Mouse (Mus musculus): Measurements from ENCODE around the gene Tmem200b. TPM values are rescaled to one million over a fixed set of nuclear protein-coding genes. Genes with fewer than 3 reads are reported as not detected.

Tmem200b gene
- total and polyA plus RNA-seq, 2 experiments from 2014 or later: 0.33 to 2.5 TPM

GRCm38 (mm10) chr4:131949903-131950302 is 28.3 kb downstream of the Tmem200b start:
- no peak for TF ChIP-seq CTCF (IDR thresholded peaks at IDR 0.05; ENCODE audit: low read depth)
- DNase-seq (no peak), ATAC-seq (no peak)
- Histone ChIP-seq H3K9me3 (ENCODE audit: low read length) (no peaks in the 10 kb centered on the region), H3K4me2 (ENCODE audit: low read depth) (no peak overlapping the region), H3K4me3 (ENCODE audit: low read depth, low read length) (no peak overlapping the region), H3K4me1 (ENCODE audit: insufficient read depth) (no peaks in the 10 kb centered on the region), H3K9ac (no peak overlapping the region), H3K27ac (ENCODE audit: low read depth, low read length) (no peak overlapping the region), H3K27me3 (ENCODE audit: insufficient read depth, low read length) (no peaks in the 10 kb centered on the region), H3K36me3 (ENCODE audit: insufficient read depth) (peaks cover 3% of the 10 kb centered on the region)
- whole genome bisulfite sequencing: 21% methylated on average over 5 of the region's 5 CpGs

- Histone ChIP-seq H3K36me3 (ENCODE audit: insufficient read depth) (peaks cover 6% of the 10 kb centered on the region), H3K4me3 (ENCODE audit: low read depth, low read length) (no peak overlapping the region), H3K27ac (ENCODE audit: low read depth, low read length) (no peak overlapping the region), H3K4me1 (ENCODE audit: insufficient read depth) (no peaks in the 10 kb centered on the region), H3K27me3 (ENCODE audit: insufficient read depth, low read length) (no peaks in the 10 kb centered on the region), H3K4me2 (ENCODE audit: low read depth) (no peak overlapping the region), H3K9me3 (ENCODE audit: low read length) (no peaks in the 10 kb centered on the region), H3K9ac (no peak overlapping the region)
- no peak for DNase-seq
- no peak for TF ChIP-seq CTCF (IDR thresholded peaks at IDR 0.05; ENCODE audit: low read depth)
- ATAC-seq: no peak
- WGBS: 53% methylated on average over 8 of the region's 8 CpGs
Observed at GRCm38 (mm10) chr4:131950657-131951056, 29.1 kb downstream of the Tmem200b start.

- no peak for ATAC-seq
- no peak overlapping the region for H3K27ac ChIP-seq (ENCODE audit: low read depth, low read length)
- H3K36me3 ChIP-seq (ENCODE audit: insufficient read depth): peaks cover 6% of the 10 kb centered on the region
- WGBS: 92% methylated on average over 3 of the region's 3 CpGs
- no peaks in the 10 kb centered on the region for H3K4me1 ChIP-seq (ENCODE audit: insufficient read depth)
- no peaks in the 10 kb centered on the region for H3K9me3 ChIP-seq (ENCODE audit: low read length)
- H3K4me2 ChIP-seq (ENCODE audit: low read depth): no peak overlapping the region
- DNase-seq: no peak
- H3K9ac ChIP-seq: no peak overlapping the region
- no peak overlapping the region for H3K4me3 ChIP-seq (ENCODE audit: low read depth, low read length)
- H3K27me3 ChIP-seq (ENCODE audit: insufficient read depth, low read length): no peaks in the 10 kb centered on the region
- no peak for TF ChIP-seq CTCF (IDR thresholded peaks at IDR 0.05; ENCODE audit: low read depth)
Observed at GRCm38 (mm10) chr4:131957161-131957560, 35.6 kb downstream of the Tmem200b start.

DNA sequence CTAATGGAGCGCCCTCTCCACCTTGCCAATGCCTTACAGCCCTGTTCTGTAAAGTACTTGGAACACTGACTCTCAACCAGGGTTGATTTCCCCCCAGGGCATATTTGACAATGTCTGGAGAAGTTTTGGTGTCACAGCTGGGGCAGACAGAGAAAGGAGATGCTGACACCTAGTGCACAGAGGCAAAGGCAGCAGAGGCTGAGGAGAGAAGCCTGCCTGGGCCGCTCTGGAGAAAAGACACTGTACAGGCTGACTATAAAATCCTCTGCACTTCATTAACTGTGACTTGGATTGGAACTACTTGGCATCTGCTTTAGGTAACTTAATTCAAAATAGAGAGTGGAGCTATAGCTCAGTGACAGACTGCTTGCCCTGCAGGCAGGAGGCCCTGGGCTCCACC is 47.3 kb downstream of the Tmem200b start:
- Histone ChIP-seq H3K9ac (no peak overlapping the region), H3K4me3 (ENCODE audit: low read depth, low read length) (no peak overlapping the region), H3K4me2 (ENCODE audit: low read depth) (no peak overlapping the region), H3K9me3 (ENCODE audit: low read length) (no peaks in the 10 kb centered on the region), H3K27ac (ENCODE audit: low read depth, low read length) (no peak overlapping the region), H3K4me1 (ENCODE audit: insufficient read depth) (no peaks in the 10 kb centered on the region), H3K36me3 (ENCODE audit: insufficient read depth) (peaks cover 43% of the 10 kb centered on the region), H3K27me3 (ENCODE audit: insufficient read depth, low read length) (no peaks in the 10 kb centered on the region)
- 78% methylated on average over 2 of the region's 2 CpGs for WGBS
- no peak for ATAC-seq
- no peak for DNase-seq
- peak; percentile 27; the same call in 1 of the 2 replicates for TF ChIP-seq CTCF (IDR thresholded peaks at IDR 0.05; ENCODE audit: low read depth)

DNA sequence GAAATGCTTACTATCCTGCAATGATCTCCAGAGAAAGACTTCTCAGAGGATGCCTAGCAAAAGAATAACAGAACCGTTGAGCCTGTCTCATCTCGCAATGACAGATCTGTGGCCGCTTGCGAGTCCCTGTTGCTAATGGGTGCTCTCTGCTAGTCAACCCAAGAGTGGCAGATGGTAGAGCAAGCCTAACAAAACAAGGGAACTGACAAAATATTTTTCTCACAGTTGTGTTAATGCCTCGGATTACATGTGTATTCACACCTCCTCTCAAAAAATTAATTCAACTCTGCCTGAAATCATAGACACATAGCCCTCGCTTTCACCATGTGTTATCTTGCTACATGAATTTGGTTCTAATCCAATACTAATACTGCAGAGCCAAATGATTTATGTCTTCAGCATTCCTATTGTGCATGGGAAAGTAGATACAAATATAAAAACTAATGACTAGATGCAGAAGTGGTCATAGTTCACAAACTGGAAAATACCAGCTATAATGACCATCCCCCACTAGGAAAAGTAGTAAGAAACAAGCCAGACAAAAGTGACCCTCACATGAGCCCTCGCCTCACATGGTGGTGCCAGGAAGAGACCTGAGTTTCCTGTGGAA is 48.8 kb downstream of the Tmem200b start:
- WGBS: 55% methylated on average over 7 of the region's 7 CpGs

More for the DNA sequence above, 48.8 kb downstream of the Tmem200b start:
- H3K9ac ChIP-seq: no peak overlapping the region
- no peak overlapping the region for H3K4me2 ChIP-seq (ENCODE audit: low read depth)
- TF ChIP-seq CTCF (IDR thresholded peaks at IDR 0.05; ENCODE audit: low read depth): no peak
- H3K4me3 ChIP-seq (ENCODE audit: low read depth, low read length): no peak overlapping the region
- DNase-seq (peak; percentile 37), ATAC-seq (peak; percentile 62)
- H3K4me1 ChIP-seq (ENCODE audit: insufficient read depth): no peaks in the 10 kb centered on the region
- no peaks in the 10 kb centered on the region for H3K9me3 ChIP-seq (ENCODE audit: low read length)
- peaks cover 40% of the 10 kb centered on the region for H3K36me3 ChIP-seq (ENCODE audit: insufficient read depth)
- no peaks in the 10 kb centered on the region for H3K27me3 ChIP-seq (ENCODE audit: insufficient read depth, low read length)
- no peak overlapping the region for H3K27ac ChIP-seq (ENCODE audit: low read depth, low read length)

Other genes starting within 250 kb of the Tmem200b start
- 18.5 and 27.4 TPM in 2 replicates for gene Ptpru, start 83.5 kb upstream of the Tmem200b start, total RNA-seq (2014; rRNA removed)
- gene Ptpru, start 83.5 kb upstream of the Tmem200b start, polyA plus RNA-seq (2015; fragmentation: Nextera tagmentation; extraction: Ambion mirVana): 15.0 and 21.2 TPM in 2 replicates
- gene Mecr, start 78.3 kb upstream of the Tmem200b start, total RNA-seq (2014; rRNA removed): 20.3 and 22.2 TPM in 2 replicates
- gene Mecr, start 78.3 kb upstream of the Tmem200b start, polyA plus RNA-seq (2015; fragmentation: Nextera tagmentation; extraction: Ambion mirVana): 31.8 and 32.1 TPM in 2 replicates
- 28.2 and 49.4 TPM in 2 replicates for gene Srsf4, start 48.2 kb upstream of the Tmem200b start, total RNA-seq (2014; rRNA removed)
- 81.3 and 99.7 TPM in 2 replicates for gene Srsf4, start 48.2 kb upstream of the Tmem200b start, polyA plus RNA-seq (2015; fragmentation: Nextera tagmentation; extraction: Ambion mirVana)
- 0.14 TPM in 1 of 2 replicates, not detected in the other for gene Gm10300, start 152.9 kb downstream of the Tmem200b start, total RNA-seq (2014; rRNA removed)
- gene Gm10300, start 152.9 kb downstream of the Tmem200b start, polyA plus RNA-seq (2015; fragmentation: Nextera tagmentation; extraction: Ambion mirVana): not detected in 2 replicates
- 65.0 and 68.3 TPM in 2 replicates for gene Epb41, start 153.6 kb downstream of the Tmem200b start, total RNA-seq (2014; rRNA removed)
- 32.4 and 36.5 TPM in 2 replicates for gene Epb41, start 153.6 kb downstream of the Tmem200b start, polyA plus RNA-seq (2015; fragmentation: Nextera tagmentation; extraction: Ambion mirVana)
- 1.5 and 1.6 TPM in 2 replicates for gene Oprd1, start 222.7 kb downstream of the Tmem200b start, total RNA-seq (2014; rRNA removed)
- gene Oprd1, start 222.7 kb downstream of the Tmem200b start, polyA plus RNA-seq (2015; fragmentation: Nextera tagmentation; extraction: Ambion mirVana): 0.23 and 0.53 TPM in 2 replicates